Mouse (Mus musculus): ENCODE measurements around the gene Sycp1. TPM values are rescaled to one million over a fixed set of nuclear protein-coding genes. Genes with fewer than 3 reads are reported as not detected.
A peak's percentile ranks its signal among the peaks of the same experiment; 100 is the strongest.

Sycp1 gene
- polyA plus RNA-seq, 1 experiment from 2014 or later, result 0.11 TPM

GRCm38 (mm10) chr3:102955143-102955542 lies 19.2 kb upstream of the Sycp1 start:
- DNase-seq (ENCODE audit: low spot score) (no peak), ATAC-seq (ENCODE audit: low FRiP score) (no peak)
- no peak overlapping the region for H3K4me2 ChIP-seq (replicated peaks; ENCODE audit: low read depth, low read length)
- no peaks in the 10 kb centered on the region for H3K9me3 ChIP-seq (ENCODE audit: control insufficient read depth, low read length)
- H3K27me3 ChIP-seq (ENCODE audit: control insufficient read depth, insufficient read depth, low read length), result no peaks in the 10 kb centered on the region
- no peak overlapping the region for H3K27ac ChIP-seq (ENCODE audit: low read depth, low read length)
- 92% methylated on average over 3 of the region's 3 CpGs for WGBS
- no peaks in the 10 kb centered on the region for H3K4me1 ChIP-seq (replicated peaks; ENCODE audit: control insufficient read depth, insufficient read depth, low read length)
- no peak overlapping the region for H3K9ac ChIP-seq (ENCODE audit: low read depth, low read length)
- H3K4me3 ChIP-seq (ENCODE audit: low read depth, low read length), result no peak overlapping the region
- no peaks in the 10 kb centered on the region for H3K36me3 ChIP-seq (ENCODE audit: control insufficient read depth, insufficient read depth, low read length)

- Histone ChIP-seq H3K4me1 (replicated peaks; ENCODE audit: control insufficient read depth, insufficient read depth, low read length) (no peaks in the 10 kb centered on the region), H3K9ac (ENCODE audit: low read depth, low read length) (no peak overlapping the region), H3K9me3 (ENCODE audit: control insufficient read depth, low read length) (no peaks in the 10 kb centered on the region), H3K27me3 (ENCODE audit: control insufficient read depth, insufficient read depth, low read length) (no peaks in the 10 kb centered on the region), H3K36me3 (ENCODE audit: control insufficient read depth, insufficient read depth, low read length) (no peaks in the 10 kb centered on the region), H3K4me2 (replicated peaks; ENCODE audit: low read depth, low read length) (no peak overlapping the region), H3K4me3 (ENCODE audit: low read depth, low read length) (no peak overlapping the region), H3K27ac (ENCODE audit: low read depth, low read length) (no peak overlapping the region)
- 91% methylated on average over 12 of the region's 12 CpGs for WGBS
- DNase-seq (ENCODE audit: low spot score) (no peak), ATAC-seq (ENCODE audit: low FRiP score) (no peak)
These were observed 18.6 kb upstream of the Sycp1 start for GRCm38 (mm10) chr3:102954476-102954875.

- Histone ChIP-seq H3K4me1 (replicated peaks; ENCODE audit: control insufficient read depth, insufficient read depth, low read length) (no peaks in the 10 kb centered on the region), H3K9me3 (ENCODE audit: control insufficient read depth, low read length) (no peaks in the 10 kb centered on the region), H3K27me3 (ENCODE audit: control insufficient read depth, insufficient read depth, low read length) (no peaks in the 10 kb centered on the region), H3K36me3 (ENCODE audit: control insufficient read depth, insufficient read depth, low read length) (no peaks in the 10 kb centered on the region), H3K4me3 (ENCODE audit: low read depth, low read length) (no peak overlapping the region), H3K27ac (ENCODE audit: low read depth, low read length) (no peak overlapping the region), H3K9ac (ENCODE audit: low read depth, low read length) (no peak overlapping the region), H3K4me2 (replicated peaks; ENCODE audit: low read depth, low read length) (no peak overlapping the region)
- 54% methylated on average over 5 of the region's 5 CpGs for WGBS
- ATAC-seq (ENCODE audit: low FRiP score), result no peak
- DNase-seq (ENCODE audit: low spot score), result peak; percentile 12
These were observed 11.0 kb upstream of the Sycp1 start for GRCm38 (mm10) chr3:102946861-102947260.

- Histone ChIP-seq H3K9me3 (ENCODE audit: control insufficient read depth, low read length) (no peaks in the 10 kb centered on the region), H3K27me3 (ENCODE audit: control insufficient read depth, insufficient read depth, low read length) (no peaks in the 10 kb centered on the region), H3K4me1 (replicated peaks; ENCODE audit: control insufficient read depth, insufficient read depth, low read length) (no peaks in the 10 kb centered on the region), H3K36me3 (ENCODE audit: control insufficient read depth, insufficient read depth, low read length) (no peaks in the 10 kb centered on the region), H3K4me2 (replicated peaks; ENCODE audit: low read depth, low read length) (no peak overlapping the region), H3K27ac (ENCODE audit: low read depth, low read length) (no peak overlapping the region), H3K9ac (ENCODE audit: low read depth, low read length) (no peak overlapping the region), H3K4me3 (ENCODE audit: low read depth, low read length) (no peak overlapping the region)
- DNase-seq (ENCODE audit: low spot score), result no peak
- no peak for ATAC-seq (ENCODE audit: low FRiP score)
- 88% methylated on average over 3 of the region's 3 CpGs for WGBS
These were observed 10.4 kb upstream of the Sycp1 start for GRCm38 (mm10) chr3:102946312-102946711.

- Histone ChIP-seq H3K4me1 (replicated peaks; ENCODE audit: control insufficient read depth, insufficient read depth, low read length) (no peaks in the 10 kb centered on the region), H3K4me2 (replicated peaks; ENCODE audit: low read depth, low read length) (no peak overlapping the region), H3K36me3 (ENCODE audit: control insufficient read depth, insufficient read depth, low read length) (no peaks in the 10 kb centered on the region), H3K4me3 (ENCODE audit: low read depth, low read length) (no peak overlapping the region), H3K9ac (ENCODE audit: low read depth, low read length) (no peak overlapping the region), H3K9me3 (ENCODE audit: control insufficient read depth, low read length) (no peaks in the 10 kb centered on the region), H3K27ac (ENCODE audit: low read depth, low read length) (no peak overlapping the region), H3K27me3 (ENCODE audit: control insufficient read depth, insufficient read depth, low read length) (no peaks in the 10 kb centered on the region)
- ATAC-seq (ENCODE audit: low FRiP score) (no peak), DNase-seq (ENCODE audit: low spot score) (no peak)
- 94% methylated on average over 1 of the region's 1 CpGs for WGBS
These were observed 2.2 kb upstream of the Sycp1 start for GRCm38 (mm10) chr3:102938100-102938499.

- DNase-seq (ENCODE audit: low spot score) (no peak), ATAC-seq (ENCODE audit: low FRiP score) (no peak)
- H3K27ac ChIP-seq (ENCODE audit: low read depth, low read length), result no peak overlapping the region
- H3K9ac ChIP-seq (ENCODE audit: low read depth, low read length), result no peak overlapping the region
- H3K4me1 ChIP-seq (replicated peaks; ENCODE audit: control insufficient read depth, insufficient read depth, low read length), result no peaks in the 10 kb centered on the region
- H3K27me3 ChIP-seq (ENCODE audit: control insufficient read depth, insufficient read depth, low read length), result no peaks in the 10 kb centered on the region
- H3K4me2 ChIP-seq (replicated peaks; ENCODE audit: low read depth, low read length), result no peak overlapping the region
- WGBS, result 100% methylated on average over 1 of the region's 1 CpGs
- no peaks in the 10 kb centered on the region for H3K36me3 ChIP-seq (ENCODE audit: control insufficient read depth, insufficient read depth, low read length)
- no peaks in the 10 kb centered on the region for H3K9me3 ChIP-seq (ENCODE audit: control insufficient read depth, low read length)
- no peak overlapping the region for H3K4me3 ChIP-seq (ENCODE audit: low read depth, low read length)
These were observed 36.8 kb downstream of the Sycp1 start for GRCm38 (mm10) chr3:102899136-102899535.

GRCm38 (mm10) chr3:102880529-102880928 lies 55.4 kb downstream of the Sycp1 start:
- no peak for ATAC-seq (ENCODE audit: low FRiP score)

GRCm38 (mm10) chr3:102848661-102849060 lies 87.2 kb downstream of the Sycp1 start:
- H3K27me3 ChIP-seq (ENCODE audit: control insufficient read depth, insufficient read depth, low read length), result no peaks in the 10 kb centered on the region
- no peak for ATAC-seq (ENCODE audit: low FRiP score)
- no peak for DNase-seq (ENCODE audit: low spot score)

More at GRCm38 (mm10) chr3:102880529-102880928, 55.4 kb downstream of the Sycp1 start:
- no peaks in the 10 kb centered on the region for H3K27me3 ChIP-seq (ENCODE audit: control insufficient read depth, insufficient read depth, low read length)
- no peak overlapping the region for H3K9ac ChIP-seq (ENCODE audit: low read depth, low read length)
- WGBS, result 78% methylated on average over 4 of the region's 4 CpGs
- no peaks in the 10 kb centered on the region for H3K36me3 ChIP-seq (ENCODE audit: control insufficient read depth, insufficient read depth, low read length)
- H3K4me1 ChIP-seq (replicated peaks; ENCODE audit: control insufficient read depth, insufficient read depth, low read length), result no peaks in the 10 kb centered on the region
- H3K27ac ChIP-seq (ENCODE audit: low read depth, low read length), result no peak overlapping the region
- no peak overlapping the region for H3K4me3 ChIP-seq (ENCODE audit: low read depth, low read length)
- no peaks in the 10 kb centered on the region for H3K9me3 ChIP-seq (ENCODE audit: control insufficient read depth, low read length)
- no peak for DNase-seq (ENCODE audit: low spot score)
- no peak overlapping the region for H3K4me2 ChIP-seq (replicated peaks; ENCODE audit: low read depth, low read length)

GRCm38 (mm10) chr3:102842386-102842785 lies 93.5 kb downstream of the Sycp1 start:
- Histone ChIP-seq H3K36me3 (ENCODE audit: control insufficient read depth, insufficient read depth, low read length) (no peaks in the 10 kb centered on the region), H3K9me3 (ENCODE audit: control insufficient read depth, low read length) (no peaks in the 10 kb centered on the region), H3K4me1 (replicated peaks; ENCODE audit: control insufficient read depth, insufficient read depth, low read length) (no peaks in the 10 kb centered on the region), H3K9ac (ENCODE audit: low read depth, low read length) (no peak overlapping the region), H3K27me3 (ENCODE audit: control insufficient read depth, insufficient read depth, low read length) (no peaks in the 10 kb centered on the region), H3K4me3 (ENCODE audit: low read depth, low read length) (no peak overlapping the region), H3K27ac (ENCODE audit: low read depth, low read length) (no peak overlapping the region), H3K4me2 (replicated peaks; ENCODE audit: low read depth, low read length) (no peak overlapping the region)
- ATAC-seq (ENCODE audit: low FRiP score), result no peak
- no peak for DNase-seq (ENCODE audit: low spot score)
- WGBS, result 42% methylated on average over 1 of the region's 1 CpGs

More at GRCm38 (mm10) chr3:102848661-102849060, 87.2 kb downstream of the Sycp1 start:
- no peak overlapping the region for H3K4me3 ChIP-seq (ENCODE audit: low read depth, low read length)
- no peak overlapping the region for H3K9ac ChIP-seq (ENCODE audit: low read depth, low read length)
- no peak overlapping the region for H3K27ac ChIP-seq (ENCODE audit: low read depth, low read length)
- no peaks in the 10 kb centered on the region for H3K9me3 ChIP-seq (ENCODE audit: control insufficient read depth, low read length)
- H3K4me2 ChIP-seq (replicated peaks; ENCODE audit: low read depth, low read length), result no peak overlapping the region
- H3K4me1 ChIP-seq (replicated peaks; ENCODE audit: control insufficient read depth, insufficient read depth, low read length), result no peaks in the 10 kb centered on the region
- H3K36me3 ChIP-seq (ENCODE audit: control insufficient read depth, insufficient read depth, low read length), result no peaks in the 10 kb centered on the region
